7 mouse cellular contexts compared by ENCODE assay signal in genomic region chr4:147127137-147127536, GRCm38 (mm10). TPM values are rescaled to one million over a fixed set of nuclear protein-coding genes. Genes with fewer than 3 reads are reported as not detected.
DNase-seq lines count a peak whose midpoint lies in the region; ATAC-seq lines count a peak whose summit lies in the region.
"Not testable (repeated sequence)": the region's sequence is repeated elsewhere in the genome, so short reads cannot be mapped to it uniquely, and the experiment has no call there.
"Had no signal": no experiment of that assay in that cellular context is flagged by ENCODE, and none has a peak within 500 bp of the region (broad histone marks: within the 10 kb centered on the region; RNA-seq: fewer than 3 reads in every experiment).

No protein-coding gene starts in this region.

- ATAC-seq in CD4-positive, CD25-positive, alpha-beta regulatory T cell, adult 4 months, result peak; percentile 20
- ATAC-seq in erythroid progenitor cell, adult 5-6 weeks (replicated peaks; ENCODE audit: low FRiP score, poor library complexity, severe bottlenecking), result 0 out of 2 replicates have a peak, but pooled peaks have one; percentile 30
- peak; percentile 35 for ATAC-seq in inflammation-experienced regulatory T-cells, adult 6 months
- not testable (repeated sequence) for ATAC-seq in midbrain, embryonic 11.5 days (ENCODE audit: low FRiP score)

- not testable (repeated sequence) for H3K4me3 ChIP-seq in midbrain, embryonic 11.5 days (ENCODE audit: low read depth, low read length)

- not testable (repeated sequence) for H3K4me2 ChIP-seq in midbrain, embryonic 11.5 days

- H3K36me3 ChIP-seq in midbrain, embryonic 11.5 days (ENCODE audit: control insufficient read depth, insufficient read depth, low read length), result not testable (repeated sequence)

- peak; percentile 10 for DNase-seq in R1 (ENCODE audit: low read depth, low spot score)
- peak; percentile 69 for DNase-seq in midbrain, embryonic 11.5 days (ENCODE audit: low spot score, missing footprints)
- peak; percentile 0 for DNase-seq in retina, postnatal 1 day

- not testable (repeated sequence) for H3K27me3 ChIP-seq in midbrain, embryonic 11.5 days (ENCODE audit: control insufficient read depth, insufficient read depth, low read length)

- H3K4me1 ChIP-seq in midbrain, embryonic 11.5 days (ENCODE audit: control insufficient read depth, insufficient read depth, low read length), result not testable (repeated sequence)

- not testable (repeated sequence) for H3K9me3 ChIP-seq in midbrain, embryonic 11.5 days (ENCODE audit: control insufficient read depth, low read length)

- WGBS in midbrain, embryonic 11.5 days, result 87% methylated on average over 2 of the region's 2 CpGs

- H3K9ac ChIP-seq in midbrain, embryonic 11.5 days (ENCODE audit: low read length), result not testable (repeated sequence)

- H3K27ac ChIP-seq in midbrain, embryonic 11.5 days (ENCODE audit: low read depth, low read length), result not testable (repeated sequence)

RNA-seq across cellular contexts. Expression of gene Zfp991, which starts 4.7 kb away (rescaled TPM):
- 10 to 100 TPM in 1 of 2 experiments, 1 to 10 TPM in 1; 5.4 to 10.4 TPM for polyA plus RNA-seq in CD4-positive, CD25-positive, alpha-beta regulatory T cell, adult 4 months (2017; shearing (Covaris generic))
- total RNA-seq in erythroid progenitor cell, adult 5-6 weeks (2015; ENCODE audit: low replicate concordance), result 5.9 and 7.9 TPM in 2 replicates
- total RNA-seq in erythroid progenitor cell, adult 5-6 weeks (2017; ENCODE audit: low replicate concordance), result 5.1 and 16.9 TPM in 2 replicates
- 10 to 100 TPM in 1 of 3 experiments, 1 to 10 TPM in 2; 4.6 to 11.1 (median 7.9) TPM for polyA plus RNA-seq in inflammation-experienced regulatory T-cells, adult 6 months (2017; shearing (Covaris generic))
- polyA plus RNA-seq in midbrain, embryonic 11.5 days (2014; fragmentation: Nextera tagmentation; extraction: Ambion mirVana), result 7.9 and 8.7 TPM in 2 replicates
- polyA plus RNA-seq: G1E had no signal

Comparison
In these comparisons a context has a peak if more than half of its experiments do, and no peak if none do; other contexts are left out.
1. DNase-seq: peak in every context shown above with its lines; median percentile 69 in midbrain, embryonic 11.5 days; 10 in R1; 0 in retina, postnatal 1 day.